Mouse (Mus musculus) frontal cortex, adult (tissue): ENCODE data around the gene Hes5.

Experiments used
- ATAC-seq: cut with Nextera tagmentation; 2 replicates; pipeline ENCODE4 v1.9.2; 2017; ENCODE audit warnings: mild to moderate bottlenecking, moderate library complexity, mixed read lengths; ENCODE audit not compliant: low TSS enrichment

Gene Hes5

DNA sequence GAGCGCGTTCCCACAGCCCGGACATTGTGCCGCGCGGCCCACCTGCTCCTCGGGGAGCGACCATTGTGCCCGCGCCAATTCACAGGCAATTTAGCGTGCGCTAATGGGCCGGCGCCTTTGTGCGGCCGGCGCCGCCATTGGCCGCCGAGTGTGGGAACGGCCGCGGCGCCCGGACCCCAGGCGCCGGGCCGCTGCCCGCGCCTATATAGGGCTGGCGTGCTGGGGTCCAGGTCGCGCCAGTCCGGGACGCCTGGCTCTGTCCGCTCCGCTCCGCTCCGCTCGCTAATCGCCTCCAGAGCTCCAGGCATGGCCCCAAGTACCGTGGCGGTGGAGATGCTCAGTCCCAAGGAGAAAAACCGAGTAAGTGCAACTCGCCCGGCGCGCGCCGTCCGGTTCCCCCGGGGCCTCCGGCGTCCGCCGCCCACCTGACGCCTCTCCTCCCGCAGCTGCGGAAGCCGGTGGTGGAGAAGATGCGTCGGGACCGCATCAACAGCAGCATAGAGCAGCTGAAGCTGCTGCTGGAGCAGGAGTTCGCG, at the start of gene Hes5:
Hes5 (plus strand) TSS at position 234 of the 536 bp plus-strand sequence.
- 0 out of 2 replicates have a peak, but pooled peaks have one; percentile 1 for ATAC-seq

DNA sequence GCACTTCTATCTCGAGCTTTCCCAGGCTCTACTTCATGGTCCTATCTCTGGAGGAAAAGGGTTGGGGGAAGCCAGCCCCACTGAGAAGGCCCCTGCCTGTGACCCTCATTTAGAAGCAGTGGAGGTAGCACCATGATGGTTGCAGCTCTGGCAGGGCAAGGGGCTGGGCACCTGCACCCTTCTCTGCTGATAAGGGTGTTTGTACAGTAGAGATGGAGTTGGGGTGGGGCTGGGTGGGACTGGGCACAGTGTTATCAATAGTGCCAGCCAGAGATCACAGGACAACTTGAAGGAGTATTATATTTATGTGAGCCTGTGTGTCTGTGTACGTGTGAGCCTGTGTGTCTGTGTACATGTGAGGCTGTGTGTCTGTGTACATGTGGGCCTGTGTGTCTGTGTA, 49.1 kb upstream of the Hes5 start:
- ATAC-seq = no peak

DNA sequence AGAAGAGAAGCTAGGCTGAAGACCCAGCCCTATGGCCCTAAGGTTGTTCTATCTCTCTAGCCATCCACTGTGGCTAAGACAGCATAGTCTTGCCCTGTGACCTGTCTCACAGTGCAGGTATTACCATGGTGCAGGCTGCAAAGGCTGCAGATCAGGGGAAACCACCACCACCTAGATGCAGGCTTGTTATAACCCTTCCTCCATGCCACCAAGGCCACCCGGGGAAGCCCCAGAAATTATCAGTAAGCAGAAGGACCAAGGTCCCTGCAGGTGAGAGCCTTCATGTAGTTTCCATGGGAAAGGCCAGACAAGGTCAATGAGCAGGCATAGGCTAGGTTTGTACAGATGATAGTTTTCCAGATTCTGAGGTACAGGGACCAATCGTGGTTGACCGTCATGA, 46.9 kb upstream of the Hes5 start:
- ATAC-seq = no peak

DNA sequence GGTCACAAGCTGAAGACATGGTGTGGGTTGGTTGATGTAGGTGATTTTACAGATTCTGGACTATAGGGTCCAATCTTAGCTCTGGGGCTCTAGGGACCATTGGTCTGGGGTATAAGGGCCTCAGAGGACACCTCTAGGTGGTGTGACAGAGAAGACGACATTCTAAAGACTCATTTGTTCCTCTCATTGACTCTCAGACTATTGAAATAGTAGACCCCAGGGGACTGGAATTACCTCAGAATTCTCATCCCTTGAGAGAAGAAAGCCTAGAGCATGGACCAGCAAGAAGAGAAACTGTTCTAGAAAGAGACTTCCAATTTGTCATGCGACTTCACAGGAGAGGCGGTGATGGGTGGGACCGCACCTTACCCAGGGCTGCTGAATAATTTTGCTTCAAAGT, 46.5 kb upstream of the Hes5 start:
- ATAC-seq = no peak

DNA sequence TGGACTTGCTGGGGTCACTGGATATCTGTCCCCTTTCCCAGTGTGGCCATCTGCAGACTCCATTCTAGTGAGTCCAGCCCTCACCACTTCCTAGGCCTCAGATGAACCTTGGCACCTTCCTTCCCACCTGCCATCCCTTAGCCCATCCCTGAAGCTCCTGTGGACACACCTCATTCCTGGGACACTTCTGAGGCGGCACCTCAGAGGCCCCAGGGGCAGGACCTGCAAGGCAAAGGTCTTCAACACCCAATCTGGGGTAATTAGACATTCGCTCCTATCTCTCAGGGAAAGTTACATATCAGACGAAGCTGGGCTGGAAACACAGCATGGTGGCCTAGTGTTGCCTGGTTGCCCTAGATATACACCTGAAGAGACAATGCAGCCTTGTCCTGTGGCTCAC, 46.0 kb upstream of the Hes5 start:
- ATAC-seq = no peak

DNA sequence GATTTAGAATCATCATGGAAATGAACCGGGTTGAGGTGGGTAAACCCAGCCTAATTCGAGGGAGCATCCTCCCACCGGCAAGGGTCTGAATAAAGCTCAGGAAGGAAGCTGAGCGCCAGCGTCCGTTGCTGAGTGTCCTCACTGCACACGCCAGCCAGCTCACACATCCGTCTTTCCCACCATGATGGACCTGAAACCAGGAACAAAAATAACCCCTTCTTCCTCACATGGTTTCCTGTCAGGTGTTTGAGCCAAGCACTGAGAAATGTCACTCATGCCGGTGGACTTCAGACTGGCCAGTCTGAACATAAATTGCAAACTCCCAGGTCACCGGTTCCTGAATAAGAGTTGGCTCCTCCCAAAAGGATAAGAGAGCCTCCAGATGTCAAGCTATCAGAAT, 45.4 kb upstream of the Hes5 start:
- no peak for ATAC-seq

DNA sequence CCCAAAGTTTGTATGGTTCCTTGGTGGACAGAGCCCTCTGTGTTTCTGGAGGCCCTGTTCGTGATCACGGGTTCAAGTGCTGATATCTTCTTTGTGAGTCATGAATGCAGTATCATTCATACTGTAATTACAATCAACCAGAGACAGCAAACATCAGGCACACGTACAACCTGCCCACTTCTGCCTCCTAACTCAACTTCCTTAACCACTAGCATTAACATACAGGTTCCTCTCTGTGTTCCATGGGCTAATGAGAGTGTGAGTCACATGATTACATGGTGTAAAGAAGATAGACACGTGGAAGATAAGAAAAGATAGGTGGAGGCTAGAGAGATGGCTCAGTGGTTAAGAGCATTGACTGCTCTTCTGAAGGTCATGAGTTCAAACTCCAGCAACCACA, 44.1 kb upstream of the Hes5 start:
- ATAC-seq = no peak

DNA sequence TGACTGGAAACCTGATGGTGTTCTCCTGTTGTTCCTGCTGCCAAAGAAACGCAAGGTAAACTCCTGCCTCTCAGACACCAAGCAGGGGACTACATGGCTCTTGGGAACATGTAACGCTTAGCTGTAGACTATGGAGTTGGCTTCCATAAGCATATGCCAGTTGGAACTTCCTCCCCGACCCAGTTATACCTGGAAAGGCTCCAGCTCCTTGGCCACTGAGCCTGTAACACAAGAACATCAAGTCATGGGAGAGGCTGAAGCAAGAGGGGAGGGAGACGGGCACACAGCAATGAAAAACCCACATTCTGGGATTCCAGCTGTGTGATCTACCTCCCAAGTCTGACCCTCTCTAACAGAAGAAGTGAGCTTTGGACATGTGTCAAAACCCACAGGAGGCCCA, 38.4 kb upstream of the Hes5 start:
- ATAC-seq = no peak

DNA sequence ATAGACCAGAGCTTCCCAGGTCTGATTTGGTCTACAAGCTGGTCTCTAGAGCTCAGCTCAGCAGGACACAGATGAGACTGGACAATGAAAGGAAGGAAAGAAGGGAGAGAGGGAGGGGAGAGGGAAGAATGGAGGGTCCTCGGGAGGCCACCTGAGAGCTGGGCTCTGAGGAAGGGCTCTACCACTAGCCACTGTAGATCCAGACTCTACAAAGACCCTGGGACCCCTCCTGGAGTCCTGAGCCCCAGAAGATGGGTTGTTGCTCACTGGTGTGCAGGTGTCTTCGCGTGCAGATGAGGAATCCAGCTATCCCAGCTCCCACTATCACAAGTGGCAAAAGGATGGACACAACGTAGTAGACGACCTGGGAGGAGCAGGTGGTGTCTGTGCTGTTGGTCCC, 37.8 kb upstream of the Hes5 start:
- no peak for ATAC-seq

DNA sequence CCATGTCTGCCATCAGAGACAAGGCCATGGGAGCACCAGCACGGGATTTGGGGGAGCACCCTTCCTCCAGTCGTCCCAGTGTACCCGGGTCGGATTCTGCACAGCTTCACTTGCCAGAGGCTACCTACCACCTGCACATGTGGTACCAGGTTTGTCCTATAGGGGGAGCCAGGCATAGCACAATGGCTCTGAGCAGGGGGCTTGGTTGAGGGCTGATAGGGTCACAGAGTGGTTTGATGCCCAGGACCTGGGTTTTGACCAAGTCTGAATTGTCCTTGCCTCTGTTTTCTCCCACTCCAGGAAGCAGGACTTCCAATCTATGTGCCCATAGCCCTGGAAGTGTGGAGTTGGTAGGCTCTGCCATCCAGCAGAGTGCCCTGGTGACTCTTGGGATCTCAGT, 35.3 kb upstream of the Hes5 start:
- ATAC-seq = no peak

DNA sequence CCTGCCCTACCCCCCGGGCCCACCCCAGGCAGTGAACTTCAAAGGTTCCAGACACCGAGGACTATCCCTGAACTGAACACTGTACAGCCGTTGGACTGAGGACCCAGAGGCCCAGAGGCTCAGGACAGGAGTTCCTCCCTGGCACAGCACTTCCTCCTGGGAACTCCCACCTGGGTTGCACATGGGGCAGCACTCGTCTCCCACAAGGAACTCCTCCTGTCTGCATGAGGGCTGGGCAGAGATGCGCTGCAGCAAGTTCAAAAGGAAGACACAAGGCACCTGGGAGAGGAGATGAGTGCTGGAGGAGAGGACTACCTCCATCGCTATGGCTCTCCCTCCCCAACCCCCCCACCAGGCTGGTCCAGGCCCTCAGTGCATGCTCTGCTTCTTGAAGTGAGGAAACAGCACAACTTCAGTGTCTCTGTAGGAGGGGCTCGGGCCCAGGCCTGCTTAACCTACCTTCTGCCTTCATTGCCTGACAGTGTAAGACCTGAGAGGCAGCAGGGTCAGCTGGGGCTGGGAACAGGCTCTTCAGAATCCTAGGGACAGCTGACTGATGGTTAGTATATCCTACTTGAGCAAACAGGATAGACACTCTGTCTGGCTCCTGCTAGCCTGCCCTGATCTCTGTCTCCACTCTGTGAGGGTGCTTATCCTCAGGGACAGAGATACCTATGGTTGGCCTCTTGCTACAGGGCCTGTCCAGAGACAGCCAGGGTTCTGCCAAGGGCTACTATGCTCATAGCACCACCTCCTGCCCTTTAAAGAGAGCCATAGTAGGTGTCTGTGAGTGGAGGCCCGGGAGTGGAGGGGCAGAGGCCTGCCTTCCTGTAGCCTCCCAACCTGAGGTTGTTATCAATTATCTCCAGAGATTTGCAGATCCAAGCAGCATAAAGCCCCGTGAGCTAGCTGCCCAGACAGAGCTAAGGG, 33.5 kb upstream of the Hes5 start:
- no peak for ATAC-seq

DNA sequence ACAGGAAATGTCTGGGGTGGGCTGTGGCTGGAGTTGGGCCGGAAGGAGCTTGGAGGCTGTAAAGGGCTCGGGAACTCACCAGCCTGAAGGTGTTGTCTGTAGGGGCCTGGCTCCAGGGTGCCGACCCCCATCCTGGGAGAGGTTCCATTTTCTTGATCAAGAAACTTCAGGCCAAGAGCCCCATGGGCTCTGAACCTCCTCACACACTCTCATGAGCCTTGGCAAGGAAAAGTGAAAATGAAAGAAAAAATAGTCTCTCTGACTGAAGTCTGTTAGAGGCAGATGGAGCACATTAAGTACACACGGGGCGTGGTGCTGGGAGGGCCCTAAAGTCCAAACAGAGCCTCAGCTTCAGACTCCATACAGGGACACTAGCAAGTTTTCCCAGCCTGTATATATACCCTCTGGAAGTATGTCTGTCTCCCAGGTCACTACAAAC, 32.8 kb upstream of the Hes5 start:
- ATAC-seq = no peak

DNA sequence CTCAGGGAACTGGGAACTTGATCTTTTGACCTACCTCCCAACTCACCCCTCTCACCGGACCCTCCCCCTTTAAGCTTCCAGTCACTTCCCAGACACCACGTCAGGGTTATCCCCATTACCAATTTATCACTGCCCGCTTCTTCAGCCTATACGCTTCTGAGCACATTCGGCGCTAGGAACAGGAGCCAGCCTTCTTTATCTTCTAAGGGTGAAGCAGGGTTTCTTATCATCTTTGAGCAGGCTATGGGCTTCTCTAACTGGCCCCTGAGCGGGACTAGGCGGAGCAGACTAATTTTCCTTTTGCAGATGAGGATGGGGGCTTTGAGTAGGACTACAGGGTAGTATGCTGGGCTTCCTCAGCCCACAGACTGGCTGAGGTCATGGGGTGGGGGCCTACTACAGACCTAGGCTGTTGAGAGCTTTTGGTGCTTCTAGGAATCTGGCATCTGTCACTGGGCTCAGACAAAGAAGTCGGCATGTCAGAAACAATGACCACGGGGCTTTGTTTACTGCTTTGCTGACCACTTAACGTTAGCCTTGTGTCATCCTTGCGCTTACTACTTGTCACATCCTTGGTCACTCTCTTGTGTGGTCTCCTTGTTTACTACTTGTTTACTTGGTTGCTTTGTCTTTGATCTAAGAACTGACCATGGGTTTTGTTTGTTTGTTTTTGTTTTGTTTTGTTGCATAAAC, 32.2 kb upstream of the Hes5 start, which contains the start of gene Tnfrsf14:
Tnfrsf14 (minus strand) TSS at position 169 of the 693 bp plus-strand sequence.
- ATAC-seq = no peak

DNA sequence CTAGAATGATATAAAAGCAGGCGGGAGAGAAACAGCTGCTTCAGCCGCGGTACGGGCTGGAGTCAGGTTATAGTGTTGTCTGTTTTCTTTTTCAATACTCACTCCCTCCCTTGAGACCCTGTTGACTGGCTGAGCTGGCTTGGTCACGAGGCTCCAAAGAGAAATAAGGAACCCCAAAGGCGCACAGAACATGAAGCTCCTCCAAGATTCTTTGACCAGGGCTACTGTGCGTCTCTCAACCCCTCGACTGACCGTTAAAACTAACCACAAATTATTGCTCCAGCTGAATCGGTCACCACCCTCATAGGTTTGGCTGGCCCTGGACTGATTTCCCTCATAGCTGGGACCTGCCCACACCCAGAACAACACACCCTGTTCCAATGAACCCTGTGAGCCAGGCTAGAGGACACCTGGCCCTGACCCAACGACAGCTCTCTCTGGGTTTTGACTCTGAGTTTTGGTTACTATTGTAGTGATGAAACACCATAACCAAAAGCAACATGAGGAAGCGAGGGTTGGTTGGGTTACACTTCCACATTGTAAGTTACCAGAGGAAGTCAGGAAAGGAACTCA, 31.5 kb upstream of the Hes5 start:
- no peak for ATAC-seq

DNA sequence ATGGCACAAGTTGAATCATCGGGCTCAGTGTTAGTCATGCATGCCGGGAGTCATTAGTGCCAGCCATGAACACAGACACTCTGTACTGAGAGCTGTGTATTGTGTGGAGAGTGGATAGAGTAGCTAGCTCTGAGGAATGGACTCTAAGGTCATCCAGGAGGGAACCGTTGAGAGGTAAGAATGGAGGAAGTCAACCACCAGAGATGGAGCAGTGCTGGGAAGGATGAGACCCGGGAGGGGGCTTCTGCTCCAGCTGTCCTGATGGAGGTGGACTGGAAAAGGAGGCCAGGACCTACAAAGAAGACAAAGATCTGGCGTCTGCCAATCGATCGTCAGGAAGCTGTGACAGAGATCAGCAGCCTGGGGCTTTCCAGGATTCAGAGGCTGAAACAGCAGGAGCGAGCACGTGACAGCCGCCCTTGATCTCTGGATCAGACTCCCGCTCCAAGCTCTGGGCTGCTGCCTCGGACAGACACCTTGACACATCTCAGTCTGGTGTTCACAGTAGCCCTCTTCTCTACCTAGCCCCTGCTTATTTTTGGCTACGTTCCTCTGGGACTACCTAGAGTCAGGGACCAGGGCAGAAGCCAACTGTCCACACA, 27.3 kb upstream of the Hes5 start:
- no peak for ATAC-seq

DNA sequence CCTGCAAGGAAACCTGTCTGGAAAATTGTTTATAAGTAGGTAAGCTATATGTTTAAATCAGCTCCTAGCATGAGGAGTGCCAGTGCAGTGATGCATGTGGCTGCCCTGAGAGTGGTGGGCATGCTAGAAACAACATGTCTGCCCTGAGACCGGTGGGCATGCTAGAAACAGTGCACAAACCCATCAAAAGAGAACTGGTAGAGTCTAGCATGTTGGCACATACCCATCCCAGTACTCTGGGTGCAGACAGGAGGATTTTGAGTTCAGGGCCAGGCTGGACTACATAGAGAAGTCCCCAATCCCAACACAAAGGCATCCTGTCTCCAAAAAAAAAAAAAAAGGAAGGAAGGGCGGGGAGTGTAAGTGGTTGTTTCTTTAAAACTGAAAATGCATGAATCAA, 25.9 kb upstream of the Hes5 start:
- ATAC-seq = no peak

DNA sequence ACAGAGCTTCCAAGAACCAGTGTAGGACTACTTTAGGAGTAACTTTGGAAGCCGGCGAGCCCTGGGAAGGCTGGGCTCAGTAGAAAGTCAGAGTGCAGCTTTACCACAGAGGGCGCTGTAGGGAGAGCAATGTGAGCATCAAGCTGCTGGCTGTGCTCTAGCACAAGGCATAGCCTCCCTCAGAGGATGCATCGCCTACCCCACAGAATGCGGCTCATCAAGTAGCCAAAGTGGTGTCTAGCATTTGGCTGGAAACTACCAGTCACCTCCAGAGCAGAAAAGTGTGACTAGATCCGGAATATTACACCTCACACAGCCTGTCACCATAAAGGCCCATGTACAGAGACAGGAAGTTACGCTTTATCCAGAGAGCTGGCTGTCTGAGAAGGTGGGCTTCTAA, 24.9 kb upstream of the Hes5 start:
- ATAC-seq = no peak

DNA sequence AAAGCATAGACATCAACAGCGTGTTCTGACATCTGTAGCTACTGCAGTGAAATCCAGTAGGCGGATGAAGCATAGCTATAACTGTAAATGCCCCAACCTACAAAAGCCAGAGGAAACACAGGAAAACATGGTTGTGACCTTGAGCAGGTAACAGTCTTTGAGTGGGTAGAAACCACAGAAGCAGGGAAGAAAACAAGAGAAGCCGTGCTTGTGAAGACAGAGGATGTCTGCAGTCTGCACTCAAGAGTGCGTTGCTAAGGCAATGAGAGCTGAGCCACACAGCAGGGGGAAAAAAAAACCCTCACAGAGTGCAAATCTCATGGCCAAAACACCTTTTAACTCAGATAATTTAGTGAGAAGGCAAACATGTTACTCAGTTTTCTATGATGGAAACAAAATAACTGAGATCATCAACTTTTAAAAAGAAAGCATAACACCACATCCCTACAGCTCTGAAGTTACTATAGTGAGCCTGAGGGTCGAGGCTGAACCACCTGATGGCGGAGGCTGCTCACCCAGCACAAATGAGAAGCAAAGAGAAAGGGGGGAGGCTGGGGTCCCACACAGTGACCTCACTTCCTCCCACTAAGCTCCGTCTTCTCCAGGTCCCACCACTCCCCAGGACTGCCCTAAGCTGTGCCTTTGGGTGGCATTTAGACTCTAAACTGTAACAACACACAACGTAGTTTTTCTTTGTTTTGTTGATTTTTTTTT, 24.0 kb upstream of the Hes5 start:
- ATAC-seq = no peak

DNA sequence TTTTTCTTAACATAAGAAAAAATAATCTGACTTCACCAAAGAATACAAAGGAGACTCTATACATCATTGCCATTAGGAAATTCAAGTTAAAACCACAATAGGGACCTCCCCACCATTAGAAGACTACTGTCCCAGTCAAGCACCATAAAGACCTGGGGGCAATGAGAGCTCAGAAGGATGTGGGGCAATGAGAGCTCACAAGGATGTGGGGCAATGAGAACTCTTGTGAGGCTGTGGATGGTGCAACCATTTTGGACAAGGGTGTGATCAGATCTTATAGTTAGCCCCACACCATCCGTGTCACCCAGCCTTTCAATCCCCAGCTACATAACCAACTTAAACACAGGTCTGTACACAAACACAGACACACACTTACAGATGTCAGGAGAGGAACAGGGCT, 23.0 kb upstream of the Hes5 start:
- ATAC-seq = no peak

DNA sequence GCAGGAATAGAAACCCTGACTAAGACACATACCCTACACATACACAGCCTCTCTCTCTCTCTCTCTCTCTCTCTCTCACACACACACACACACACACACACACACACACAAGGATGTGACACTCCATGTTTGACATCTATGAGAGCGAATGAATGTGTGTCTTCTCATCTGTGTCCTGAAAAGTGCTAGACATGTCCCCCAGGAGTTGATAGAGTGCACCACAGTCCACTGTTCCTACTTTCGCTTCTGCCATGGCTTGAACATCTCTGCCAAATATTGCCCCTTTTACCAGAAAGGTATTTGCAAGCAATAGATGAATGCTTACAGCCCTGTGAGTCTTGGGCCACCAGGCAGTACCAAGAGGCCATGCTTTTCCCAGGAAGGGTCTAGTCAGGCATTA, 20.6 kb upstream of the Hes5 start:
- ATAC-seq = no peak

DNA sequence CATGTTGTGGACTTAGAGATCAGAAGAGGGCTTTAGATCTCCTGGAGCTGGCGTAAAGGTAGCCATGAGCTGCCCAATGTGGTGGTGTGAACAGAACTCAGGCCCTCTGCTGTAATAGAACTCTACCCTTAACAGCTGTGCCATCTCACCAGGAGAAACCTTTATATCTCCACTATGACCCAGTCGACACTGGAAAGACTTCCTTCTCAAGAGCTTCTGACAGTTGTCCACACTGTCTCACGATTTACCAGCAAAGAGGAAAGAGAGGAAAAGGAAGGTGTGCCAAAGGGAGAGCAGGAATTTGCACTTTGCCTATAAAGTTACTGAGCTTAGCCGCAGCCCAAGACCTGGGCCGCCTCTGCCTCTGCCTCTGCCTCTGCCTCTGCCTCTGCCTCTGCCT, 18.9 kb upstream of the Hes5 start:
- no peak for ATAC-seq
